Mouse (Mus musculus): ENCODE measurements around the gene Spatc1l.

Spatc1l gene

DNA sequence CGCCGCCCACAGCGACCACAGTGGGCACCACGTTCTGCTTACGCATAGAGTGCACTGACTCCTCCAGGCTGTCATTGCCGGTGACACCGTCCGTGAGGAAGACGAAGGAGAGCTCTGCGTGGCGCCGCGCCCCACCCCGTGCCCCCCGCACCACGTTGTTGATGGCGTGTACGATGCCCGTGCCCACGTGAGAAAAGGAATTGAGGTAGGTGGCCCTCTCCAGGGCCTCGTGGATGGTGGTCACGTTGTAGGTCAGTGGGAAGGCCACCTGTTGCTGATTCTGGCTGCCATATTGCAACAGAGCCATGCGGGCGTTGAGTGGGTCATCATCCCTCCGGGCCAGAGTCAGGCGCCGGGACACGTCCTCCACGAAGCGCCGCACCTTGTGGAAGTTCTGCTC is 34.3 kb downstream of the Spatc1l start:
- DNase-seq (ENCODE audit: low spot score in 2 of 2): no peak

DNA sequence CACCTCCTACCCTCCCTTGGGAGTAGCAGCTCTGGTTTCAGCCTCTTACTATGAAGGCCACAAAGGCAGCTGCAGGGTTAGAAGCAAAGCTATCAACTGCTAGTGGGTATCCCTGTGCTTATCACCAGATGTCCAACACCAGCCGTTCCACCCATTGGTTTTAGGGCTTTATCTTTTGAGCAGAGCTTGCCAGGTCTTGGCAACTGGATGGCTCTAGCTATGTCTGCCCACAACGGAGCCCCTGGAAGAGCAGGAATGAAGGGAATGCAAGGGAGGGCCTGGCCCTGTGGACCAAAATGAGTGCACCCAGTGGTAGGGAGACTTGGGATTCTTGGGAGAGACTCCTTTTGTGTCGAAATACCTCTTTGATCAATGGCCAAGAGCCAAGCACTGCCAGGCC is 40.6 kb downstream of the Spatc1l start:
- DNase-seq (ENCODE audit: low spot score in 2 of 2): no peak

DNA sequence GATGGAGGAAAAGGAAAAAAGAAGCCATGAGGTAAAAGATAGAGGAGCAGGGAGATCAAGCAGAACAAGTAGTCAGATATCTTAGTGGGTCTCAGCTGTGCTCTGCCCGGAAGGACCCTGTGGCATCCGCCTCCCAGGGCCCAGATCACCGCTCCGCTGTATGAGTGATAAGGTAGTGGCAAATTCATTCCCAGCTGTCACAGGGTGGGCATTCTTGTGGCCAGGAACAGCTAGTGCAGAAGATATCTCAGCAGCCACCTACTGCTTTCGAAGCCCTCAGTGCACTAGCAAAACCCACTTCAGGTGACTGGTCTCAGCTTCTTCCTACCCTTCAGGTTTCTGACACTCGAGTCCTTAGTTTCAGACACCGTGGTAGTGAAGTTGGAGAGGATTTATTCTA is 50.4 kb downstream of the Spatc1l start:
- DNase-seq (ENCODE audit: low spot score in 2 of 2): no peak
